Mouse (Mus musculus) macrophage (primary cell): ENCODE measurements around the gene Gm4737. TPM values are rescaled to one million over a fixed set of nuclear protein-coding genes. Genes with fewer than 3 reads are reported as not detected.
"Not testable (repeated sequence)": the region's sequence is repeated elsewhere in the genome, so short reads cannot be mapped to it uniquely, and the experiment has no call there.

ENCODE experiments used
- H3K27ac ChIP-seq: fragments of 350-480 bp; formaldehyde crosslinking; 2 replicates; pipeline ENCODE4 v1.9.0; 2021
- H3K36me3 ChIP-seq: fragments of 350-480 bp; formaldehyde crosslinking; 2 replicates; pipeline ENCODE4 v1.9.0; 2021; ENCODE audit errors: inconsistent target
- H3K4me3 ChIP-seq: fragments of 350-480 bp; formaldehyde crosslinking; 2 replicates; pipeline ENCODE4 v1.9.0; 2021; ENCODE audit errors: inconsistent target
- H3K79me2 ChIP-seq: fragments of 350-480 bp; formaldehyde crosslinking; 2 replicates; pipeline ENCODE4 v1.9.0; 2021; ENCODE audit errors: inconsistent target
- WGBS: methylation state at CpG from one replicate; pipeline ENCODE4 v1.1.7; 2026; ENCODE audit warnings: inconsistent platforms; ENCODE audit not compliant: missing documents; 5-methylcytosine and 5-hydroxymethylcytosine counted together
- polyA plus RNA-seq: library from polyadenylated mRNA; stranded (reverse); fragments of 250-400 nt; gene quantifications from 3 replicates; pipeline ENCODE4 v1.2.4, GENCODE M21; 2018; ENCODE audit warnings: inconsistent platforms
- total RNA-seq, 78 experiments: library from RNA; depleted of rRNA; stranded (reverse); fragments of 250-400 nt; gene quantifications; 1 replicate in 9 of 78; 2 replicates in 24 of 78; 3 replicates in 43 of 78; 4 replicates in 2 of 78; pipeline ENCODE4 v1.2.4; 2018; ENCODE audit warnings: inconsistent platforms in 56 of 78

Gm4737 gene
- 1 to 10 TPM in 2 of 26 experiments, under 1 TPM in 11, not detected in 13; 0.38 to 1.4 (median 0.71) TPM for total RNA-seq (2018; cell fraction: chromatin; rRNA removed)
- total RNA-seq (2018; cell fraction: cytosol; rRNA removed), result 1 to 10 TPM in 1 of 26 experiments, under 1 TPM in 24, not detected in 1; 0.11 to 1.0 (median 0.55) TPM
- total RNA-seq (2018; cell fraction: nucleus; rRNA removed), result 1 to 10 TPM in 3 of 26 experiments, under 1 TPM in 9, not detected in 14; 0.23 to 1.3 (median 0.60) TPM
- polyA plus RNA-seq, result 0.34 to 1.3 TPM (median 0.84 TPM) in 3 replicates

DNA sequence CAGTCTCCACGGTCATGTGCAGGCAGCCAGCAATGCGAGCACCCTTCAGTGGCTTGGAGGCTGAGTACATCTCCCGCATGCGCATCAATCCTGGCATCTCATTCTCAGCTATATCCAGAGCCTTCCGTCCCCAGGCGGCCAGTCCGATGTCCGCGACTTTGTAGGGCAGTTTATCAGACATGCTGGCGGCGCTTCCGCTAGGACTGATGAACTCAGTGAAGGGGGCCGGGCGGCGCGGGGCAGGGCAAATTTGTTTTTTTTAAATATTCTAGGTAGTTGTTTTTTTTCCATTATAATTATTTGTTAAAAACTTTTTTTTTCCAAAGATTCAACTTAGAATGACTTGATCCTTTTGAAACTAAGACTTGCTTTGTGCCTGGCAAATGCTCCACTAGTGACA, at the start of gene Gm4737:
Gene Gm4737, minus strand, starts transcription at position 246 of the 400 bp plus-strand sequence.
- not testable (repeated sequence) for H3K27ac ChIP-seq, H3K79me2 ChIP-seq, H3K4me3 ChIP-seq, H3K36me3 ChIP-seq
- WGBS, result no CpG with 5 or more reads among the region's 16 CpGs

DNA sequence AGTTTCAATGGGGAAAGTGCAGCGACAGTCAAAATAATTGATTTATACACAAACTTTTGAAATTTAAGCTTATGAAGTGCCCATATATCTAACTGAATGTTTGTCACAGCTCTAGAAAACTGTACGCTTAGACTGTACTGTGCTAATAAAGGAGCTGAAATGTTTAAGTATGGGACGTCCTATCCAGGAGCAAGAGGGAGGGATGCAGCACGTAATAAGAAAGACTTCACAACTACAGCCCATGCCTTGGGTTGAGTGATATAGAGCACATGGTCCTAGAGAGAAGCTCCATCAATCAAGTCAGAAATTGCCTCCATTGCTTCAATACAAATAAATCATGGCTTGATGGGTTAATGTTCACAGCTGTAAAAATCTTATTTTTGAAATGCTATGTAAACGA, 40.9 kb upstream of the Gm4737 start:
- Histone ChIP-seq H3K4me3 (no peak overlapping the region), H3K79me2 (no peaks in the 10 kb centered on the region), H3K36me3 (no peaks in the 10 kb centered on the region), H3K27ac (no peak overlapping the region)
- WGBS, result 87% methylated on average over 5 of the region's 5 CpGs

DNA sequence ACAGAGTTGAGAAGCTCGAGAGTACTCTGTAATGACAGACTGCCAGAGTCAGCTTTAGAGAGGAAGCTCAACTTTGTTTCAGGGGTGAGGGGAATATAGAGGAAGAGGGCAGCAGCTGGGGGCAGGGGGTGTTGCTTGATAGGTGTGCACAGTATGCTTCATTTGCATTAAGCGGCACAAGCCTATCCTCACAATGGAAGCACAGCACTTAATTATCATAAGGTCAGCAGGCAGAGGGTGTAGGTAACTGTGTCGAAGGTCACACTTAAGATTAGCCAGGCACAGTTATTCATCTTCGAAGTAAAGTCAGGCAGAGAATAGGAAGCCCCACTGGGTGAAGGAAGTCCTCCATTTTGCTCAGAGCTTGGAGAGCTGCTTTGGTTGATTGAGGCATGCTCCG, 28.2 kb upstream of the Gm4737 start:
- no peaks in the 10 kb centered on the region for H3K36me3 ChIP-seq
- no peak overlapping the region for H3K4me3 ChIP-seq
- no peaks in the 10 kb centered on the region for H3K79me2 ChIP-seq
- no peak overlapping the region for H3K27ac ChIP-seq
- WGBS, result 87% methylated on average over 5 of the region's 5 CpGs

DNA sequence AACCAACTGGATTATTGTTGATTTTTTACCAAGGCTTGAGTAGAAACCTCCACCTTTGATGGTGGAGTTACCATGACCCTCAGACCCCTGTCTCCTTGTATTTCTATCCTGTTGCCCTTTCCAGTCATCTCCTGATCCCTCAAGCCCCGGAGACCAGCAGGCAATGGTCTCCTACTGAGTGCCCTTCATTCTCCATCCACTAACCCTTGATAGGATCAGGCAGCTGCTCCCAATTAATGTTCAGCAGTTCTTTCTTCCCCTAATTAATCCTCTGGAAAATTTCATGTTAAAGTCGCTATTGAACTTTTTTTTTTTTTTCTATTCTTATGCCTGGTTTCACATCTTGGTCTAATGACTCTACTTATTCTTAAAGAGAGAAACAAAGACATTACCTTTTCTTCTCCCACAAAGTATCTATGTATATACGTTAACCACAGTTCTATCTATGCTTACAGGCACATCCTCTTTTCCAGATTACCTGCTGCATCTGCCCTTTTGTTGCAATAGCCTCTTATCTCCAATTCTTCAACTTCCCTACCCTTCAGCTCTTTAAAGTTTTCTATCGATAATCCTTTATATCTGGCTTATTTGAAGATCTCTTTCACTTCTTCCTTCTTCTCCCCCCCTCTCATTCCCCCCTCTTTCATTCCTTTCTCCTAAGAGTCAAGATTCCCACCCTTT, 23.4 kb upstream of the Gm4737 start:
- no peaks in the 10 kb centered on the region for H3K36me3 ChIP-seq
- no peak overlapping the region for H3K4me3 ChIP-seq
- WGBS, result 79% methylated on average over 4 of the region's 4 CpGs
- no peaks in the 10 kb centered on the region for H3K79me2 ChIP-seq
- no peak overlapping the region for H3K27ac ChIP-seq

DNA sequence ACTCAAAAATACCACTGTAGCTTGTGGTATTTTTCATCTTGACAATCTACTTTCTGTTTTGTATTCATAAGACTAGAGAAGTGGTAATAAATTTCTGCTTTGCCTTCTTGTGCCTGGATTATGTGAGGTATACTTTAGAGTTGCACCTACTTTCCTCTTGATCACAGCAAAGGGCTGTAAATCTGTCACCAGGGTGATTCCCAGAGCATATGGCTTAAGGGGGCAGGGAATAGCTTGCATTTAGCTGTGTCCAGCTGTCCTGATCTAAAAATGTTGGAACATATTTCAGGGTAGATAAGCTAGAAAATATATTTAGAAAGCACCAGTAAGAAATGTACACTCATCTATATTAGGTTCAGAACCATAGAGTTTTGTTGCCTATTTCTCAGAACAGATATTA, 18.2 kb upstream of the Gm4737 start:
- H3K36me3 ChIP-seq, result no peaks in the 10 kb centered on the region
- H3K79me2 ChIP-seq, result no peaks in the 10 kb centered on the region
- H3K4me3 ChIP-seq, result no peak overlapping the region
- H3K27ac ChIP-seq, result no peak overlapping the region

DNA sequence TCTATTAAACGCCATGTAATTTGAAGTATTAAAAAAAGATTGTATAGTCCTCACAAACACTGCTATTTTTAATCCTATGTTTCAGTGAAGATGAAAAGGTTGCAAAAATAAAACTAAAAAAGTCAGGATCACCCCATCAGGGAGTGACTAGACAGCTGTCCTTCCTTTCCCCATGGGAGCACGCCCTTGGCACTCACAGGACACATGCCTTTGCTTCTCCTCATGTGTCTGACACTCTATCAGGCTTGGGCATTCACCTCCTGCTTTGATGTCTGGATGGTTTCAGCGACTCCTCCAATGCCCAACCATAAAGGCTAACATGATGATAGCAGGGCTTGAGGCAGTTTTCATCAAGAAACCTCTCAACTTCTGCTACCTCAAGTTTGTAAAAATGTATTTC, 12.1 kb upstream of the Gm4737 start:
- 91% methylated on average over 3 of the region's 3 CpGs for WGBS
- Histone ChIP-seq H3K36me3 (no peaks in the 10 kb centered on the region), H3K27ac (no peak overlapping the region), H3K4me3 (no peak overlapping the region), H3K79me2 (no peaks in the 10 kb centered on the region)

DNA sequence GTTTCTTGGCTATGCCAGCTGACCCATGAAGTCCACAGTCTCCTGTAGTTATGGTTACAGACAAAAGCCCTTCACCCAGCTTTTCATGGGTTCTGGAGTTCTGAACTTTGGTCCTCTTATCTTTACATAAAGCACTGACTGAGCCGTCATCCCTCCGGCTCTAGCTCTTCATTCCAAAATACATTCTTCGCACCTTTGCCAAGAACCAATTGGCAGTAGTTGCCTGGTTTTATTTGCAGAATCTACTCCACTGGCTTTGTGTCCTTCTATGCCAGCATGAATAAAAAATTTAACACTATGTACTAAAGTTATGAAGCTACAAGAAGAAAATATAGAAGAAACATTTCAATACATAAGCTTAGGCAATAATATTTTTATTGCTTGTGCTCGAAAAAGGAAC, 10.4 kb upstream of the Gm4737 start:
- WGBS, result 88% methylated on average over 4 of the region's 4 CpGs
- Histone ChIP-seq H3K79me2 (no peaks in the 10 kb centered on the region), H3K27ac (no peak overlapping the region), H3K4me3 (no peak overlapping the region), H3K36me3 (no peaks in the 10 kb centered on the region)

DNA sequence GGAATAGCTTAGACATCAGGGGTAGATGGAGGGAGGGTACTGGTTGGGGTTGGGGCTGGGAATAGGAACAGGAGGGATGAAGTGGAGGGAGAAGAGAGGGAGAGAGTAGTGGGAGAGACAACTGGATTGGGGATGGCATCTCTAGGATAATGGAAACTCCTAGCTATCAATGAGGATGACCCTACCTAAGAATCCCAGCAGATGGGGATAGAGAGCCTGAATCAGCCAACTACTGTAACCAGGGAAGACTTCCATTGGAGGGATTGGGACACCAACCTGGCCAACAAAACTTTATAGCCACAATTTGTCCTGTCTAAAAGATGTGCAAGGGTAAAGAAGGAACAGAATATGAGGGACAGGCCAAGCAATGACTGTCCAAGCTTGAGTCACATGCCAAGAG, 3.7 kb downstream of the Gm4737 start:
- Histone ChIP-seq H3K4me3 (no peak overlapping the region), H3K27ac (no peak overlapping the region), H3K79me2 (no peaks in the 10 kb centered on the region), H3K36me3 (no peaks in the 10 kb centered on the region)

DNA sequence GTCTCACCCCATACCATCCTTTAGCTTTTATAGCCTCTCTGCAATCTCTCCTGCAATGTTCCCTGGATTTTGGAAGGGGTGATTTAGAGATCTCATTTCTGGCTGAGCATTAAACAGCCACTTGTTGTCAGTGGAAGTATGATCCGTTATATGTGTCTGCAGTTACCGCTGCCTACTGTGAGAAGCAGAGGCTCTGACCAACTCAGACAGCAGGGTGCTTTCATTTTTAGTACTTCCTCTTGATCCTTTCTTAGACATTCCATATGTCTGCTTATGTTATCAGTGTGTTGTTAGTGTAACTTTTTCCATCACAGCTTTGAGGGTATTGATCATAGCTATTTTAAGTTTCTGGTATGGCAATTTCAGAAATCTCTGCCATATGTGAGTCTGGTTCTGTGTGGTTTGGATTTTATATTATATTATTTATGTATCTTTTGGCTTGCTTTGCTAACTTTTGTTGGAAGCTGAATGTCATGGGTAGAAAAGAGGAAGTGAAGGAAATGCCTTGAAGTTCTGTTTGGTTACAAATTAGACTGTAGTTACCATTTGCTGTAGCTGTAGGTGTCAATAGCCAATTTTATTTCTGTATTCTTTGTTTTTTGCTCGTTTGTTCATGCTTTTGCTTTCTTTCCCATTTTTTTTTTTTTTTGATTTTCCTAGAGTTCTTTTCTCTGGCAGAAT, 6.1 kb downstream of the Gm4737 start:
- no peak overlapping the region for H3K27ac ChIP-seq
- H3K36me3 ChIP-seq, result no peaks in the 10 kb centered on the region
- no peaks in the 10 kb centered on the region for H3K79me2 ChIP-seq
- H3K4me3 ChIP-seq, result no peak overlapping the region
- WGBS, result 6% methylated on average over 3 of the region's 3 CpGs

DNA sequence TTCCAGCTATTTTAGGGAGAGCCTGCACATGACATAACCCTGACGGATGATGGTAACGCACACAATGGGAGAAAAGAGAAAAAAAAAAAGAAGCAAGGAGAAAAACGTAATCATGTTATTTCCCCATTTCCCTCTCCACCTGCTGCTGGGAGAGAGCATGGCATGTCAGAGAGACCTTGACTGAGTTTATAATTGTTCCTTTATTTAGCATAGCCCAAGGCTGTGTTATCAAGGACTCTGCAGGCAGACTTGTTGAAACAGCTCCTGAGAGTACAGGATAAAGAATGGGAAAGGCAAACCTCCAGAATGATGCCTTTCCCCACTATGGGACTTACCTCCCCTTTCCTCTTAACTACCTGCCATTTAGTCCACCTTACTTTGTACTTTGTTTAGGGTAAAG, 7.9 kb downstream of the Gm4737 start:
- H3K27ac ChIP-seq, result no peak overlapping the region
- H3K36me3 ChIP-seq, result no peaks in the 10 kb centered on the region
- no peak overlapping the region for H3K4me3 ChIP-seq
- 85% methylated on average over 3 of the region's 3 CpGs for WGBS
- H3K79me2 ChIP-seq, result no peaks in the 10 kb centered on the region

DNA sequence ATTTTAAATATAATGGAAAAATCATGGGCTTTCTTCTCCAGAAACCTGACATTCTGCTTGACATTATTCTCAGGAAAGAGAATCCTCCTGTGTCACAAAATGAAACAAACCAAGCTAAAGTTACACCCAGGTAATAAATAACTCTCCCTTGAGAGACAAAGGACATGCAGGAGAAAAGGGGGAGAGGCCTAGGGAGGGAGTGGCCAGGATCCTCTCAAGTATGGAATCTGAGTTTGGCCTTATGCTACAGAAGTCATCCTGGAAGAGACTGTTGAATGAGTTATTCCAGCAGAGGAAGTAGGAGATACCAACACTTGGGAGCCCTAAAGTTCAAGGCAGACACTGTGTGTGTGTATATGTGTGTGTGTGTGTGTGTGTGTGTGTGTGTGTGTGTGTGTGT, 32.6 kb downstream of the Gm4737 start:
- no peak overlapping the region for H3K4me3 ChIP-seq
- no peaks in the 10 kb centered on the region for H3K79me2 ChIP-seq
- no peak overlapping the region for H3K27ac ChIP-seq
- no peaks in the 10 kb centered on the region for H3K36me3 ChIP-seq

DNA sequence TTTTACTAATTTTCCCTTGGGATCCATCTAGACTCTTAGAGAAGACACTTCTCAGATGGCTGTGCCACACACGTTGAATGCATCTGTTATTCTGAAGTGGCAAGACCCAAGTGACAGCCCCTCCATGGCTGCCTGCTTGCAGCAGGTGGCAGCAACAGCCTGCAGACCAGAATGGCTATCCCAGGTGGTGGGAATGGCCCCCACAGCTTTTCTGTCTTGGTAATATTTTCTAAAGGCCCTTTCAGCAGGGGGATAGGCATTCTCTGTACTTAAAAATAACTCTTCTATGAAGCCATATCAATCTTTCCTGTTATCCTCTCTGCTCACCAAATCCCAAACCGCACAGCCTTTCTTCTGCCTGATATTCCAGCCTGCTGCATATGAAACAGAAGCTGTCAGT, 33.5 kb downstream of the Gm4737 start:
- no peaks in the 10 kb centered on the region for H3K79me2 ChIP-seq
- H3K27ac ChIP-seq, result no peak overlapping the region
- WGBS, result 47% methylated on average over 2 of the region's 2 CpGs
- H3K36me3 ChIP-seq, result no peaks in the 10 kb centered on the region
- no peak overlapping the region for H3K4me3 ChIP-seq

DNA sequence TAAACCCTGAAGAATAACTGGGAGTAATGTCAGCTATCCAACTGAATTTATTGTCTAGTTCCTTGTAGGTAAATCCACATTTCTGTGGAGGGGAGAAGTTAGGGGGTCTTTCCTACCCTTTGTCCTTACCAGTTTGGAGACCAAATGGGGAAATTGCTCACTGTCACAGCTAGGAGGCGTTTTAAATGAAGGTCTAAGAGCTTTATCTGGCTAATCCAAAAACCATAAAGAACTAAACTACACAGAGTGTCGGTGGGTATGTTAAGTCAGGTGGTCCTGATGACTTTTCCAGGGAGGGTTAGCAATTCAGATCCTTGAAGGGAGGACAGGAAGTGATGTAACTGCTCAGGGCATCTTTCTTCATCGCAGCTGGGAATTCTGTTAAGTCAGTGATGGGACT, 34.3 kb downstream of the Gm4737 start:
- H3K36me3 ChIP-seq, result no peaks in the 10 kb centered on the region
- no peak overlapping the region for H3K27ac ChIP-seq
- H3K4me3 ChIP-seq, result no peak overlapping the region
- H3K79me2 ChIP-seq, result no peaks in the 10 kb centered on the region
- WGBS, result 26% methylated on average over 3 of the region's 3 CpGs

DNA sequence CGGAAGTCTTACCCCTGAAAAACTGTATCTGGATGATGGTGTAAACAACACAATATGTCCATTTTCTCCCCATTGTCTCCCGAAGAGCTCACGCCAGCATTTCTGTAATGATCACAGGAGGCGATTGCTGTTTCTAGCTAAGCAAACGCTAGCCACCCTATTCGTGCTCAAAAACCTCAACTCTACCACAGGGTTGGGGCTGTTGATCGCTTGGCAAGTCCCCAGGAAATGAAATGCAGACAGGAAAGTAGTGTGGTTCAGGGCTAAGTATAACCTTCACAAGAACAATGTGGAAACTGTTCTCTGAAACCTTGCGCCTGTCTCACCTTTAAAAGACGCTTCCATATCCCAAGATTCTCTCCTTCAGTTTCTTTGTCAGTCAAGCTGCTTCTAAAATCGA, 34.9 kb downstream of the Gm4737 start, which contains the start of gene Cd96:
Gene Cd96, minus strand, starts transcription at position 232 of the 400 bp plus-strand sequence.
- 3% methylated on average over 10 of the region's 10 CpGs for WGBS
- Histone ChIP-seq H3K4me3 (no peak within 1 kb of the TSS), H3K36me3 (no peaks in the 10 kb centered on the region), H3K79me2 (no peaks in the 10 kb centered on the region), H3K27ac (no peak within 1 kb of the TSS)

DNA sequence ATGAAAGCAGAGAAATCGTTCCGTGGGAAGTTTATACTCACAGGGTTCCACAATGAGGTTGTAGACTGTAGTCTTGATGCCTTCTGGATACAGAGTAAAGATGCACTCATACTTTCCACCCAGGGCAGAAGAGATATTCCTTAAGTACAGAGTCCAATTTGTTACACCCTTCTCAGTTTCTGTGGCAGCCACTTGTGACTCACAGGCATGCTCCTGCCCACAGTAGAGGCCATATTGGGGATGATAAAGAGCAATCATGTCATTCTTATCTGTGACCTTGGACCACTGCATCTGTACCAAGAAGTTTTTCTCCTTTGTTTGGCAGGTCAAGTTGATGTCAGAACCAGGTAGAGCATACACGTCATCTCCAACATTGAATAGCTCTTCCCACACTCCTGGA, 37.2 kb downstream of the Gm4737 start:
- 90% methylated on average over 3 of the region's 3 CpGs for WGBS
- no peak overlapping the region for H3K4me3 ChIP-seq
- H3K36me3 ChIP-seq, result no peaks in the 10 kb centered on the region
- no peaks in the 10 kb centered on the region for H3K79me2 ChIP-seq
- H3K27ac ChIP-seq, result no peak overlapping the region
